Mouse (Mus musculus) lung, adult 2 months (tissue): ENCODE results near the gene Cul5.

Experiments
- CTCF ChIP-seq: fragments of 200-500 bp; IDR thresholded peaks from 2 replicates; pipeline ENCODE4 v1.5.1; 2011; ENCODE audit warnings: mild to moderate bottlenecking, low read length, control low read depth; ENCODE audit not compliant: insufficient read depth
- POLR2A ChIP-seq: fragments of 200-500 bp; IDR thresholded peaks from 2 replicates; pipeline ENCODE4 v1.6.1; 2011; ENCODE audit warnings: low read depth, mild to moderate bottlenecking, control low read depth, low read length, borderline replicate concordance; ENCODE audit errors: extremely low read depth

- TF ChIP-seq CTCF (no peak), POLR2A (no peak)
These were observed 35.0 kb downstream of the Cul5 start for GRCm38 (mm10) chr9:53634796-53635195.
